Mouse (Mus musculus) embryonic stem cell, embryonic (primary cell): Measurements from ENCODE around the gene Cd1d1.
"Not testable (repeated sequence)": the region's sequence is repeated elsewhere in the genome, so short reads cannot be mapped to it uniquely, and the experiment has no call there.

Experiments used
- CTCF ChIA-PET, 4 experiments: fragments of 300-600 bp in 2 of 4; fragments of 350-600 bp in 2 of 4; sonication (Branson Sonifier 250); formaldehyde crosslinking; loops; one replicate each; lab custom pipeline; 2022; ENCODE audit warnings: inconsistent platforms in 2 of 4; lab: Charles Lee
- POLR2A ChIA-PET, 4 experiments: fragments of 300-600 bp in 2 of 4; fragments of 350-600 bp in 2 of 4; sonication (Branson Sonifier 250); formaldehyde crosslinking; loops; one replicate each; lab custom pipeline; 2022; ENCODE audit warnings: antibody characterized with exemption in 4 of 4, inconsistent platforms in 1 of 4; lab: Charles Lee

Cd1d1 gene

GRCm38 (mm10) chr3:86999415-86999740, at the start of gene Cd1d1:
Gene Cd1d1 (minus strand): TSS chr3:86999441.
- ChIA-PET POLR2A (interaction anchor here in 2 of 4 experiments (0.8 to 1.8 kb wide), 5 partner anchors 10 to 48 kb away, joined by 3 to 8 read pairs (median 6); no protein-coding TSS in a partner anchor), CTCF (interaction anchor here in 3 of 4 experiments (0.5 to 1.1 kb wide), 4 partner anchors 32 to 505 kb away, joined by 3 to 15 read pairs (median 4); no protein-coding TSS in a partner anchor)

- ChIA-PET POLR2A (interaction anchor here in 2 of 4 experiments (0.6 to 1.3 kb wide), 2 partner anchors 9 to 10 kb away, joined by 3 read pairs; no protein-coding TSS in a partner anchor), CTCF (interaction anchor here in 2 of 4 experiments (0.8 to 1.4 kb wide), 4 partner anchors 15 to 457 kb away, joined by 3 to 7 read pairs (median 4); no protein-coding TSS in a partner anchor)
Measured at GRCm38 (mm10) chr3:87047801-87048200, 48.6 kb upstream of the Cd1d1 start.

GRCm38 (mm10) chr3:87041733-87042132, 42.5 kb upstream of the Cd1d1 start:
- POLR2A ChIA-PET, result interaction anchor here in 1 of 4 experiments (1.8 kb wide), 1 partner anchor 20 kb away, joined by 4 read pairs; no protein-coding TSS in a partner anchor
- CTCF ChIA-PET, result no interaction called here

GRCm38 (mm10) chr3:87038500-87038899, 39.3 kb upstream of the Cd1d1 start:
- CTCF ChIA-PET, result interaction anchor here in 1 of 4 experiments (0.5 kb wide), 1 partner anchor 53 kb away, joined by 3 read pairs; no protein-coding TSS in a partner anchor
- POLR2A ChIA-PET, result interaction anchor here in 2 of 4 experiments (0.8 kb wide), 2 partner anchors 10 to 23 kb away, joined by 3 to 4 read pairs; no protein-coding TSS in a partner anchor

DNA sequence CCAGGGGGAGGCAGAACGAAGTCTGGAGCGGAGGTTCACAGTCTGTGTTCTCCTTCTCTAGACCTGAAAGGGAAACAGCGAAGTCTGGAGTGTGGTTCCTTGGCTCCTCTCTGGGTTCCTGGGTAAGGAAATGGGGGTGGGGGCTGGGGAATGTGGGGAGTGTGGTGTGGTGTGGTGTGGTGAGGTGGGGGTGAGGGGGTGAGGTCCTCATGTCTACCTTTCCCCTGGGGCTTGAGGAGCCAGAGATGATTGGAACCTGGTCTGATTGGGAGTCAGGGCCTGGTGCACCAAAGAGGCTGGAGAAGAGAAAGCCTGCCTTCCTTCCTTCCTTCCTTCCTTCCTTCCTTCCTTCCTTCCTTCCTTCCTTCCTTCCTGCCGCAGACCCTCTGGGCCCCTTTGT, 34.8 kb upstream of the Cd1d1 start:
- POLR2A ChIA-PET, result no interaction called here
- CTCF ChIA-PET, result interaction anchor here in 3 of 4 experiments (0.9 to 1.5 kb wide), 3 partner anchors 290 to 470 kb away, joined by 4 to 9 read pairs (median 6); no protein-coding TSS in a partner anchor

DNA sequence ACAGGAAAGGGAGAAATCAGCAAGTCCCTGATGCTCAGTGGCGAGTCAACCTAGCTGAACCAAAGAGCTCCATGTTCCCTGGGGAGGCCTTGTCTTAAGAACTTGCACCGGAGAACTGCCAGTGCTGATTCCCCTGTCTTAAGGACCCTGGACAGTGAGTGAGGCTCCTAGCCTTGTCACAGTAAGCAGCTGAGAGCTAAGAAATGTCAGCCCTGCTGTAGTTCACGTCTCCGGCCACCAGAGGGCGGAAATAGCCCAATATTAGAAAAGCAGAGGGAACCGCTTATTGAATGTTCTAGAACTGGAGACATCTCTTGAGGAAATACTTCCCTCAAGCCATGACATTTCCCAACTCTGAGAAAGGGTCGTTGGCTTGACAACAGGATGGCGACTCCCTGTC, 34.1 kb upstream of the Cd1d1 start:
- ChIA-PET POLR2A (interaction anchor here in 3 of 4 experiments (0.5 to 1.4 kb wide), 7 partner anchors 10 to 529 kb away, joined by 3 to 10 read pairs (median 3); partner anchors contain the start of gene Kirrel (in 1 of the 3)), CTCF (interaction anchor here (0.5 to 1.8 kb wide), 44 partner anchors 14 to 529 kb away, joined by 3 to 15 read pairs (median 3); partner anchors contain the start of gene Kirrel (in 2 of the 4))

DNA sequence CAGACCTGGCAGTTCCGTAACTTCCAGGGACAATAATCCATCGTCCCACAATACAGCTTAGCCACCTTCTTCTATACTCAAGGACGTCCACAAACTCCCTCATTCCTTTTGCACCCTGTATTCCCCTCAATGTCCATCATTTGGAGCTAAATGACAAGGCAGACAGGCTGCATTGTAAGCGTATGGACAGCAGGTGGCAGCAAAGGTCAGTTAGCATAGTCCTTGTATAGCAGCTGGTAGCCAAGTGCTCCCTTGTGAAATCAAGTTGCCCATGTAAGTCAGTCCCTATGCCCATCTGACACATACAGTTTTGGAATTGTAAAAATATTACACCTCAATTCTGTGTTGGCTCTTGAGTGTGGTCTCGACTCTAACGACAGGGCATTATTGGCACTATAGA, 31.6 kb upstream of the Cd1d1 start:
- CTCF ChIA-PET, result interaction anchor here (0.5 to 2.5 kb wide), 57 partner anchors 8 to 727 kb away, joined by 3 to 19 read pairs (median 4); partner anchors contain the start of genes Kirrel (in 2 of the 4) and Cd1d1 (in 1 of the 4)
- POLR2A ChIA-PET, result interaction anchor here (0.6 to 1.5 kb wide), 10 partner anchors 21 to 474 kb away, joined by 3 to 7 read pairs (median 3); partner anchors contain the start of gene Kirrel (in 1 of the 4)

DNA sequence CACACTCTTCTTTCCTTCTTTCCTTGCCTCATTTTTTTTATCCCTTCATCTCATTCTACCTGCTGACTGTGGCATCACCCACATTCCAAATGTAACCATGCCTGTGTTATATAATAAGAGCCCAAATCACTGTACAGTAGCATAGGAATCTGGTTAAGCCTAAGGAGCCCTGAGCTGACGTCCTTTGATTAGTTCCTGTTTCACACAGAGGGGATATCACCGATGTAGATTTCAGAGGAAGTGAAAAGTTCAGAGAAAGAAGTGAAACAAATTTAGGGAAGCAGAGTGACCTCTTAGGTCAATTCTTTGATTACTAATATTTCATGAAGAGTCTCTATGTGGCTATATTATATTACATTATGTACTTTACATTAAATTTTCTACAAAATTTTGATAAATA, 18.5 kb upstream of the Cd1d1 start:
- ChIA-PET CTCF (interaction anchor here in 1 of 4 experiments (1.2 kb wide), 1 partner anchor 13 kb away, joined by 7 read pairs; no protein-coding TSS in a partner anchor), POLR2A (no interaction called here)

GRCm38 (mm10) chr3:87017001-87017400, 17.8 kb upstream of the Cd1d1 start:
- ChIA-PET CTCF (interaction anchor here in 2 of 4 experiments (1.2 to 2.2 kb wide), 3 partner anchors 14 to 16 kb away, joined by 3 to 7 read pairs (median 6); no protein-coding TSS in a partner anchor), POLR2A (interaction anchor here in 1 of 4 experiments (1.5 kb wide), 1 partner anchor 18 kb away, joined by 3 read pairs; no protein-coding TSS in a partner anchor)

GRCm38 (mm10) chr3:87015931-87016330, 16.7 kb upstream of the Cd1d1 start:
- ChIA-PET POLR2A (interaction anchor here in 2 of 4 experiments (0.8 to 1.5 kb wide), 4 partner anchors 17 to 168 kb away, joined by 3 read pairs; no protein-coding TSS in a partner anchor), CTCF (interaction anchor here in 3 of 4 experiments (0.6 to 2.2 kb wide), 7 partner anchors 15 to 1008 kb away, joined by 3 to 6 read pairs (median 4); no protein-coding TSS in a partner anchor)

DNA sequence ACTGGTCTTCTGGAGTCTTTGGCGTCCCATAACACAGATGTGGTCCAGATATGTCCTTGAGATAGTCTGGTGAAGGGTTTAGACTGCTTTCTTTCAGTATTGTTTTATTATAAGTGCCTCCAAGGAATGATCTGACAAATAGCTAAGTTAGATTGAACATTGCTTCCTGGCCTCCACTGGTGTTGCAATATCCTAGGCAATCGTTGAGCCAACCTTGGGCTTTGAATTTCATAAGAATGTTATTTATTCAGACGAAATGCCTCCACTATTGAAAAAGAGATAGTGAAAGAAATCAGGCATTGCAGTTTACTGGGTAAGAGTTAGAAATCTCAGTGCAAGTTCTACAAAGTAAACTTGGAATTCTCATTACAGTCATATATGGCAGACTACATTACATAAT, 13.2 kb upstream of the Cd1d1 start:
- CTCF ChIA-PET, result not testable (repeated sequence)
- POLR2A ChIA-PET, result interaction anchor here in 2 of 4 experiments (0.5 to 1.6 kb wide), 2 partner anchors 17 to 826 kb away, joined by 3 to 4 read pairs; no protein-coding TSS in a partner anchor

GRCm38 (mm10) chr3:87008281-87008680, 9.0 kb upstream of the Cd1d1 start:
- POLR2A ChIA-PET, result interaction anchor here in 1 of 4 experiments (1.1 kb wide), 1 partner anchor 161 kb away, joined by 3 read pairs; no protein-coding TSS in a partner anchor
- CTCF ChIA-PET, result not testable (repeated sequence)

- CTCF ChIA-PET, result no interaction called here
- POLR2A ChIA-PET, result interaction anchor here in 1 of 4 experiments (1.2 kb wide), 1 partner anchor 10 kb away, joined by 4 read pairs; no protein-coding TSS in a partner anchor
Measured at GRCm38 (mm10) chr3:87000676-87001075, 1.4 kb upstream of the Cd1d1 start.

DNA sequence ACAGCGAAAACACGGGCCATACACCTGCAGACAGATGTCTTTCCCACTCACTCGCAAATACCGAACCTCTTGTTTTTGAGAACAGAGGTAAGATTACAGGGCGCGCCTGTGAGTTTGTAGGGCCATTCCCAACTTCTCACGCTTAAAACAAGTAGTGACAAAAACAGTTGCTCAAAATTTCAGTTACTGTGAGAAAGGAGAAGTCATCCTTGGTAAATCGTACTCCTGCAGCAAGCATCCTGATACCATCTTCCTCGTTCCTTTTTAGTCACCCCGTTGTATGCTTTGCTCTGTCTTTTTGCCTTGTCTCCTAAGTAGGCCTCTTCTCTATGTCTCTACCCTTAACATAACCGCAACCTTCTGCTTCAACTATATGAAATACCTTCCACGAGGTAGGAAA, 810 bp upstream of the Cd1d1 start:
- ChIA-PET CTCF (no interaction called here), POLR2A (interaction anchor here in 1 of 4 experiments (1.2 kb wide), 1 partner anchor 11 kb away, joined by 4 read pairs; no protein-coding TSS in a partner anchor)

- CTCF ChIA-PET, result interaction anchor here in 3 of 4 experiments (0.5 to 1.2 kb wide), 6 partner anchors 31 to 506 kb away, joined by 3 to 15 read pairs (median 4); no protein-coding TSS in a partner anchor
- POLR2A ChIA-PET, result interaction anchor here in 2 of 4 experiments (0.7 to 1.8 kb wide), 12 partner anchors 10 to 211 kb away, joined by 3 to 8 read pairs (median 3); no protein-coding TSS in a partner anchor
Measured at GRCm38 (mm10) chr3:86998433-86999414, 517 bp downstream of the Cd1d1 start.

- ChIA-PET CTCF (no interaction called here), POLR2A (interaction anchor here in 1 of 4 experiments (1.0 kb wide), 1 partner anchor 13 kb away, joined by 3 read pairs; no protein-coding TSS in a partner anchor)
Measured at GRCm38 (mm10) chr3:86996111-86996510, 3.1 kb downstream of the Cd1d1 start.

DNA sequence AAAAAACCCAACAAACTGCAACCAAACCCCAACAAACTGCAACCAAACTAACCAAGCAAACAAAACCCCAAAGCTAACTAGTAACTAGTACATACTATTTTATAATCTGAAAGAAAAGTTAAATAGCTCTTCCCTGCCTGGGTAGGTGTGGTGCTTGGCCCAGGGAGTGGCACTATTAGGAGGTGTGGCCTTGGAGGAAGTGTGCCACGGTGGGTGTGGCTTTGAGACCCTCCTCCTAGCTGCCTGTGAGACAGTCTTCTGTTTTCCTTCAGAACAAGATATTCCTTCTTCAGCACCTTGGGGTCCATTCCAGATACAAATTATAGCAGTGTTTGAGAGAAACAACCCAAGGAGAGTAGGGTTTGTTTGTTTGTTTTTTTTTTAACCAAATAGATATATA, 3.9 kb downstream of the Cd1d1 start:
- ChIA-PET POLR2A (interaction anchor here in 2 of 4 experiments (0.6 to 0.7 kb wide), 2 partner anchors 18 to 506 kb away, joined by 4 read pairs; no protein-coding TSS in a partner anchor), CTCF (interaction anchor here in 1 of 4 experiments (0.6 kb wide), 1 partner anchor 35 kb away, joined by 3 read pairs; no protein-coding TSS in a partner anchor)
